Mouse (Mus musculus): ENCODE results near the gene Actr1a.

Gene Actr1a

DNA sequence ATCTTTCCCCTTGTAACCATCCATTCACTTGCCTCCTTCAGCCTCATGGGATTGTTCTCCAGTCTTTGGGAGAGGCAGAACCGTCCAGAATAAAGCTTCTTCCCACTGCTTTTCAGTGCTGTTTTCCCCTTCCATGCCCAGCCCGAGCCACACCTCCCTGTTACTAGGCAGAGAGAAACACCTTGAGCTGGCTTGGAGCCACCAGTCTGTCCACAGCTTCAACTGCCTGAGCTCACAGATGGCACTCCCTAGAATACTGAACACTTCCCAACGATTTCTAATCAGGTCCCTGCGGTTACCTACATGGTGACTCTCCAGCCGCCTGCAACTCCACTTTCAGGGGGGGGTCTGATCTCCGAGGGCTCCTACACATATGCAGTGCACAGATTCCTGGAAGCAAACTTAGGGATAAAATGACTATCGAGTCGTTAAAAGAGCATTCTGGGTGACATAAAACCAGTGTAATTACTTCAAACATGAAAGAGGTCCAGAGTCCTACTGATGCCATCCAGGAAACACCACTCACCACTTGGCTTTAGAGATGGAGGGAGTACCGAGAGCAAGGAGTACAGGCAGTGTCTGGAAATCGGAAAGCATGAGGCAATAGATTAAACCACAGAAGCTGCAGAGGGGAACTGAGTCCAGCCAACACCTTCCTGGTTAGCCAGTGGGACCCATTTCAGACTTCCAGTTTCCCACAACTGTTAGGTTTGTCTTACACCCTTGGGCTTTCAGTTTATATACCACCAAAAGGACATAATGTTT is 45.2 kb downstream of the Actr1a start, which contains the start of gene 2310034G01Rik:
TSS of gene 2310034G01Rik (minus strand) at position 135 of the 765 bp plus-strand sequence.
- no peak for DNase-seq (ENCODE audit: low read depth, low spot score)

DNA sequence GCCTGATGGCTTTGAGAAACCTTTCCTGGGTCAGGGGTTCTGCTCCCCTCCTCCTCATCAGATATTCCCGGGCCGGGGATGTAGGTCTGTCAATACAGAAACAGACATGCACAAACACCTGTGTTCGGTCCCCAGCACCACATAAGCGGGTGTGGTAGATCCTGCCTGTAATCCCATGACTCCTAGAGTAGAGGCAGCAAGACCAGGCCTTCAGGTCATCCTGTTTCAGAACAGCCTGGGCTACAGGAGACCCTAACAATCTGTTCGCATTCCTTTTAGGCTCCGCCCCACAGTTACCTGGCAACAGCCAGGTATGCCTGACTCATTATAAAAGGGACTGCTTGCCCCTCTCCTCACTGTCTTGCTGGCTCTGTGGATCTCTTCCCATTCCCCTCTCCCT is 46.0 kb downstream of the Actr1a start:
- no peak for DNase-seq (ENCODE audit: low read depth, low spot score)

DNA sequence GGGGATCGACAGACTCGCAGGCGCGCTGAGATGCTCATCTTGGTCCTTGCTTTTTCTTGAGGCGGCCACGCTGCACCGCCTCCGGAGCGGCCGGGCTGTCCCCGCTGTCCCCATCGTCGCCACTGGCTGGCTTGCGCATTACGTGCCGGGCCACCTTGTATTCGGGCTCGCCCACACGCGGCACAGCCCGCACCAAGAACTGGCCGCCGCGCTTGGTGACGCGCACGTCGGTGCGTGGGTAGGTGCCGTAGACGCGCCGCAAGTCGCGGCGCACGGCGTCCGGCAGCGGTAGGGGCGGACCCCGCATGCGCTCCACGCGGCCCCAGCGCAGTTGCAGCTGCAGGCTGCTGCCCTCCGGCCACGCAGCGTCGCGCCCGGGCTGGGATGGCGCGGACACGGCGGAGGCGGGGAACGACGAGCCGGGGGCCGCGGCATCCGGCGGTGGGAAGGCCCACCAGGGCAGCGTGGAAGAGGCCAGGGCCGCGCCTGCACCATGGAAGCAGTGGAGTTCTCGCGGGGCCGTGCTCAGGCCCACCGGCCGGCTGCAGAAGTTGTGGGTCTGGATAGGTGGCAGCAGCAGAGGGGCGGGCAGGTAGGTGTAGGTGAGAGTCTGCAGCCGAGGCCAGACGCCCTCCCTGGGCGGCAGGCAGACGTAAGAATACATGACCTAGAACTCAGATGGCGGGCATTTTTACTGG is 46.6 kb downstream of the Actr1a start:
- DNase-seq (ENCODE audit: low read depth, low spot score): peak; percentile 93

DNA sequence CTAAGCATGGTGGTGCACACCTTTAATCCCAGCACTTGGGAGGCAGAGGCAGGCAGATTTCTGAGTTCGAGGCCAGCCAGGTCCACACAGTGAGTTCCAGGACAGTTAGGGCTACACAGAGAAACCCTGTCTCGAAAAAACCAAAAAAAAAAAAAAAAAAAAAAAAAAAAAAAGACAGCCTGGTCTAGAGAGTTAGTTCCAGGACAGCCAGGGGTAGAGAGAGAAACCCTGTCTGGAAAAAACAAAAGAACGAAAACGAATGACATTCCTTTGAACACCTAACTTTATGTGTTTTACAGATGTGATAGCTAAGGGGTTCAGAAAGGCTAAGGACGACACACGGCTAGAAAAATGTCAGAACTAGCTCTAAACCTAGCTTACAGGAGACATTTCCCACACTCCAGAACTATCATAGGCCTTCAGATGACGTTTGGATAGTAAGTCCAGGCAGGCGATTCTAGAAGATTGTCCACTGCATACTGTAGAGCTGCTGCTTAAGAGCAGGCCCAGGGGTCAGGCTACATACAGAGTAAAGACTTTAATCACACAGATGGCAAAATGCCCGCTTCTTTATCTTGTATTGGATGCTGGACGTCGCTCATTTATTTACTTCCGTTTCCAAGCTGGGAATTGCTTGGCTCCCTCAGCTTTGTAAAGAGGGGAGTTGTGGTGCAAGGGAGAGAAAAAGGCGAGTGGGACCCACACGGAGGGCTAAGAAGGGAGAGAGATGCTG is 47.4 kb downstream of the Actr1a start:
- DNase-seq (ENCODE audit: low read depth, low spot score): no peak

DNA sequence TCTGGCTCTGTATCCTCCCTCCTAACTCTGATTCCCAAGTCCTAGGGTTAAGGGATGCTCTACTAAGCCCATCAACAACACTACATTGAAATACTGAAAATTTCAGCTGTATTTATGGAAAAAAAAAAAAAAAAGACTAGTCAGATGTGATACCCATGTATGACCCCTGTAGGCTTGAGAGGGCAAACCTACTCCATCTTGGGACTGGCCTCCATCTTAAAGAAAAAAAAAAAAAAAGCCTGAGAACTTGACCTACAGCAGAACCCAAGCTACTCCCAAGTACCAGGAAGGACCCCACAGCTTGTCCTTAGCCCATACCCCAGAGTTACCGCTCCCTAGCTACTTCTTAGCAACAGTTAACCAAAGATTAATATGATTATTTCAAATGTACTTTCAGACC is 48.4 kb downstream of the Actr1a start:
- no peak for DNase-seq (ENCODE audit: low read depth, low spot score)

DNA sequence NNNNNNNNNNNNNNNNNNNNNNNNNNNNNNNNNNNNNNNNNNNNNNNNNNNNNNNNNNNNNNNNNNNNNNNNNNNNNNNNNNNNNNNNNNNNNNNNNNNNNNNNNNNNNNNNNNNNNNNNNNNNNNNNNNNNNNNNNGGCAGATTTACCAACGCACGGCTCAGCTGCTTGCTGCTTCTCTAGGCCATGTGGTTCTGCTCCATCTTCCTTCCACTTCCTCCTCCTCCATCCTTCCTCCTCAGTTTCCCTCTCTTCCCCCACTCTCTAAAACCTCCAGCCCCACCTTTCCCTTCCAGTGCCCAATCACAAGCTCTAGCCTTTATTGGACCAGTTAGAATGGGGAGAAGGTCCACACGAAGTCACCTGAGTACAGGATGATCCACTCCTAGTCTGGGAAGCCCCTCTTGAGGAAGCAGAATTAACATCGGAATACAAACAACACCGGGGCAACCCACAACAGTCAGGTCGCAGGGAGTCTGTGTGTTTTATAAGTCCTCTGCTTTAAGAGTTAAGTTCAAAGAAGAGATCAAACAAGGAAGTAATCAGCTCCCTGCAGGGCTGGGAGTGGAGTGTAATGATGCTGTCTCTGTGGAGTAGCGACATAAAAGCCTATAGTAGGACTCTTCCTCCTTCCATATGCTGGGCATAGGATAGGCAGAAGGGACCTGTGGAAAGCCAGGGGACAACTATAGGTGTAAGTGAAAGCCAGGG is 50.7 kb downstream of the Actr1a start:
- no peak for DNase-seq (ENCODE audit: low read depth, low spot score)

DNA sequence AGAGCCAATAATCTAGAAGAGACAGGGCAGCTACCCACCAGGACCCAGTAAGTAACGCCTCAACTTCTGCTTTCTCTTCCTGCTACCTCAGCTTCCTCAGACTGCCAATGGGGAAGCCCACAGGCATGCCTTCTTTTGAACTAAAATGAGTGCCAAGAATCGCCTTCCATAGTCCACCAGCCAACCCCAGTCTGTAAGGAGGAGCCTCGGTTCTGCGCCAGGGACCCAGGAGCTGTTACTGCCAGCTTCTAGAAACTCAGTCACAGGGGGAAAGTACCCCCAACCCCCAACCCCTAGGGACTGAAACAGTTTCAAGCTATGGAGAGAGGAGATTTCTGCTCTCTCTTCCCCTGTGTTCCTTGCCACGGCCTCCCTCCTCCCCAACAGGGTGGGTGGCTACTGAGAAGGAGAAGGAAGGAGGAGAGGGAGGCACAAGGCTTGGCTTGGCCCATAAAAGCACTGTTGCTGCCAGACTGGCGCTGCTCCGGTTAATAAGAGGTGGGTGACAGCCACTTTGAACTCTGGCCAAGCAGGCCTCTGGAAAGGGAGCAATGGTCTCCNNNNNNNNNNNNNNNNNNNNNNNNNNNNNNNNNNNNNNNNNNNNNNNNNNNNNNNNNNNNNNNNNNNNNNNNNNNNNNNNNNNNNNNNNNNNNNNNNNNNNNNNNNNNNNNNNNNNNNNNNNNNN is 56.1 kb downstream of the Actr1a start:
- DNase-seq (ENCODE audit: low read depth, low spot score): no peak

DNA sequence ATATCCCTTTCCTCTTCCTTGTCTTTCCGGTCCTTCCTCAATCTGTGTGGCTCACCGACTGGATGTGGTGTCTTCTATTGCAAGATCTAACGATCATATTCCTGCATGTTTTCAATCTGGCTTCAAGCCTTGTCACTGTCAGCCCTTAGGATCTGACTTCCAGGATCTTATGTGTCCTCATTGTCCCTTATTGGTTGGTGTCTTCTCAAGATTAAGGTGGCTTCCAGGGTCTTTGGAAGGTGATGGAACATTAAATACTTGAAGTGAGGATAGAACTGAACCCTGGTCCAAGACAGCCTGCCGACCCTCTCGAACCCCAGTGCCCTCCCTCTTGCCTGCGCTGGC is 56.6 kb downstream of the Actr1a start:
- no peak for DNase-seq (ENCODE audit: low read depth, low spot score)

DNA sequence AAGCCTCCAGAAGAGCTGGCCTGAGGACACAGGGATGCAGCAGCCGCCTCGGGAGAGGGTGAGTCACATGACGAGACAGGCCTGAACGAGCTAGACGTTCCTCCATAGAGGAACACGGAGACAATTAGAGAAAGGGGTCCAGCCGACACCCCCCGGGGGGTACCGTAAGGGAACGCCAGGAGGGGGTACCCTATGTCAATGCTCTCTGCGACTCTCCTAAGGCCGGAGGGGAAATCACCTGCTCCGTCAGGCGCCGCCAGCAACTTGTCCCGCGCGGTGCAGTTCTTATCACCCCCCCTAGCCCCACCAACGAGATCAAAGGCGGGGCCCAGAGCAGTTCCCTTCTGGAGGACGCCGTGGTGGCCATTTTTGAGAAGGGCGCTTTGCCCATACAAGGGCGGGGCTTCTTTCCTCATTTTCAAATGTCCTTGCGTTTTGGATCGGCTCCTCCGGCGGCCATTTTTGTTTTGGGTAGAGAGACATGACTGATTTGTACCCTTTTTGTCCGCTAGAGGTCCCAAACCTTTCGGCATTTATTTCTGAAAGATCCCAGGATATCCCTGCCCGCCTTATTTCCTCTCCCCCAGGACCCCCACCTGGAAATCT is 57.1 kb downstream of the Actr1a start, which contains the start of gene Cuedc2:
TSS of gene Cuedc2 (minus strand) at position 372 of the 606 bp plus-strand sequence.
- DNase-seq (ENCODE audit: low read depth, low spot score): peak; percentile 97

DNA sequence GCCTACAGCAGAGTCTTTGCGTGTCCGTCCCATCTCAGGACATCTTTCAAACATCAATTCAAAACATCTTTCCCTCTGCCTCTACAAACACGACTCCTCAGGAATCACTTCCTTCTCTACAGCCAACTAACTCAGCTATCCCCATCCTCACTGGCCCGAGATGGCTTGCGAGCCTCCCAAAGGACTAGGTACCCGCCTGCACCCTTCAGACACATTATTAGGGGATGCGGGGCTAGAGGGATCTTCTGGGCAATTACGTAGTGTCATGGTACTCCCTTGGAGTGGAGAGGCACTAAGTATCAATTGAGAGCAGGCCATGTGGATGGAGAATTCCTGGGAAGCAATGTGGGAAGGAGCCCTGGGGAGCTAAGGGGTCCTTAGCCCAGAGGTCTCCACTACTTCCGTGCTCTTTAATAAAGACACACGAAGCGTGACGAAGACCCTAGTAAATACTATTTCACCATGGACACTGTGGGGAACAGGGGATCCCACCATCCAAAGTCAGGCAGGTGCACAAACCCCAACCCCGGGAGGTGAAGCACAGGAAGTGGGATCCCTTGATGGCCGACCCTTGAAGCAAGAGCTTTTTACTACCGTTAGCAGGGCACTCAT is 57.7 kb downstream of the Actr1a start:
- DNase-seq (ENCODE audit: low read depth, low spot score): no peak

DNA sequence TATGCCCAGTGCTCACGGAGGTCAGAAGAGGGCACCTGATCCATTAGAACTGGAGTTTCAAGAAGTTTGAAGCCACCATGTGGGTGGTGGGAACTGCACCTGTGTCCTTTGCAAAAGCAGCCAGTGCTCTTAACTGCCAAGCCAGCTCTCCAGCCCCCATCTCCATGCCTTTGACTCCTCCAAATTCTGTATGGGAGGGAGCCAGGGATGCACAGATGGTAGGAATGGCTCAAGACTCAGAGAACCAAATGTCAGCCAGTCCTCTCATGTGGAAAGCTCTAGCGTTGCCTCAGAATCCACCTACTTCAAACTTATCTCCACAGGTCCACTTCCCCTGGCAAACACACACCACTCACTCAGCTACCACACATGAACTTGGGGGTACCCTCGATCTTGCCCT is 61.6 kb downstream of the Actr1a start:
- DNase-seq (ENCODE audit: low read depth, low spot score): no peak

DNA sequence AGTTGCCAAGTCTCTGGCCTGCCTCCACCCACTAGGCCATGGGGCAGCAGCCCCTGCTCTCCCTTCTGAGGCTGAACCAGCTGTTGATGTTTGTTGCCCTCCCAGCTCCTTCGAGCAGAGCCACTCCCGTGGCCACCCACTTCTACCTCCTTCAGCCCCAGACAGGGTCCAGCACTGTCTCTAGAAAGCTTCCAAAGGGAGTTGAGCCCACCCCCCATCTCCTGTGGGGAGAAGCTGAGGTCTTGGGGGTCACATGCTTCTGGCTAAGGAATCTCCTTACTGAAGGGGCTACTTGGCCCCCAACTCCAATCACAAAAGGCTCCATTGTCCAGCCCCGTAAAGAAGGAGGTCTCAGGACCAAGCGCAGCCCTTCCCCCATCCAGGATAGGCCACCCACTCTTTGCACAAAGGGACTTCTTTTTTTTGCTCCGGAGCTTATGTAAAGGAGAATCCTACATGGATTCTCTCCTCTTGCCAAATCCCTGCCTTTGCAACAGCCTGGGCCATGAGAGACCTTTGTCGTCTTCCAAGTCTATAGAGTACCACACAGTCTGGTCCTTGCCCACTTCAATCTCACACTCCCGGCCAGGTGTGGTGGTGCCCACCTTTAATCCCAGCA is 62.7 kb downstream of the Actr1a start:
- no peak for DNase-seq (ENCODE audit: low read depth, low spot score)

DNA sequence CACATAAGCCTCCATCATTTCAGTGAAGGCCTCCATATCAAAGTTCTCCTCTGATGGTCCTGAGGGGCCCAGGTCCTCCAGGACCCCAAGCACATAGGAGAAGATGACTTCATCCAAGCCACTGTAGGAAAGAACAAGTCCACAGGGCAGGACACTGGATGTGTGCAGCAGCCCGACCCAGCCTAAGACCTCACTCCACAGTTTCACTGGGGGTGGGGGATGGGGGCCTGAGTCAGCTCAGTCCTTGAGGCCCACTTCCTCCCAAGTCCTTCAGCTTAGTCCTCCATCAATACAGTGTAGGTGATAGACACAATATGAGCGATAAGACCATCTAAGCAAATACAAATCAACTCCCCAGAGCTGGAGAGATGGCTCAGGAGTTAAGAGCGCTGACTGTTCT is 63.6 kb downstream of the Actr1a start:
- no peak for DNase-seq (ENCODE audit: low read depth, low spot score)

DNA sequence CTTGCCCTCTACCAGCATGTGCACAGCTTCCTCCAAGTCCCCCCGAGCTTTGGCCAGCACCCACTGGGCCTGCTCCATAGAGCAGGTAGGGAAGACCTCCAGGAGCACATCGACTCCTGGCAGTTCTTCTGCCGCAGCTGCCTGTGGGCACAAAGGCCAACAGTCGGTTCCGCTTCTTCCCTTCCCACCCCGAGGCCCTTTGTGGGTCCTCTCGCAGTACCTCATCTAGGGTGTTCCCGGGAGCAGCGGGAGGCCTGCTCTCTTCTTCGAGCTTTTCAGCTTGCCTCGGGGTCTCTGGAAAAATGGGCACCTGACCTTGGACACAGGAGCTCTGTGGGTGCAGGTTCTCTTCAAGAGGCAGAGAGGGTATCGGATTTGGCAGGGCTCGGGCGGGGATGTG is 64.2 kb downstream of the Actr1a start:
- no peak for DNase-seq (ENCODE audit: low read depth, low spot score)

DNA sequence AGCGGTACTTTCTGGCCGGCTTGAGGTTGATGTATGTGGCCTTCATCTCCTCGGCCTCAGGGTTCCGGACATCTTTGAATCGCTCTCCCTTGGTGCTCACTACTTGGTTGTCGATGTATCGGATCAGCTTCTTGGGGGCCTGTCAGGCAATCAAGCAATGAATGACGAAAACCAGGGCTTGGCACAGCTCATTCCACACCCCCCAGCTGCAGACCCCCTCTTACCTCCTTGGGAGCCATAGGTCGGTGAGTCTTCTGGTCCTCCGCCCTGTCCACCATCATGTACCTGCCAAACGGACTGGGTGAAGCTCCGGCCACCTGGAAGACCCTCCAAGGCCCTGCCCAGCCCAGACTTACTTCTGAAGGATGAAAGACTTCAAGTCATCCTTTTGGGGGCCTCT is 64.9 kb downstream of the Actr1a start:
- no peak for DNase-seq (ENCODE audit: low read depth, low spot score)

DNA sequence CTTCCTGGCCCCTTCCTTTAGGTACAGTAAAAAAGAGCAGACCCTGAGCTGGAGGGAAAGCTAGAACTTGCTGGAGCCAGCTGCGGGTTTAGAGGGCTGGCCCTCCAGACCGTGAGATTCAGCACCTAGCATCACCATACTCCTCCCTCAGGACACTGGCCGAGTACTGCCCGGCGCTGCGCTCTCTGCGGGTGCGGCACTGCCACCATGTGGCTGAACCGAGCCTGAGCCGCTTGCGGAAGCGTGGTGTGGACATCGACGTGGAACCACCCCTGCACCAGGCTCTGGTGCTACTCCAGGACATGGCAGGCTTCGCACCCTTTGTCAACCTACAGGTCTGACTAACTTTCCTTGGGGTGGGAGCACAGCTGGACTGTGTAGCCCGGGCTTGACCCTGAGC is 65.6 kb downstream of the Actr1a start:
- no peak for DNase-seq (ENCODE audit: low read depth, low spot score)

DNA sequence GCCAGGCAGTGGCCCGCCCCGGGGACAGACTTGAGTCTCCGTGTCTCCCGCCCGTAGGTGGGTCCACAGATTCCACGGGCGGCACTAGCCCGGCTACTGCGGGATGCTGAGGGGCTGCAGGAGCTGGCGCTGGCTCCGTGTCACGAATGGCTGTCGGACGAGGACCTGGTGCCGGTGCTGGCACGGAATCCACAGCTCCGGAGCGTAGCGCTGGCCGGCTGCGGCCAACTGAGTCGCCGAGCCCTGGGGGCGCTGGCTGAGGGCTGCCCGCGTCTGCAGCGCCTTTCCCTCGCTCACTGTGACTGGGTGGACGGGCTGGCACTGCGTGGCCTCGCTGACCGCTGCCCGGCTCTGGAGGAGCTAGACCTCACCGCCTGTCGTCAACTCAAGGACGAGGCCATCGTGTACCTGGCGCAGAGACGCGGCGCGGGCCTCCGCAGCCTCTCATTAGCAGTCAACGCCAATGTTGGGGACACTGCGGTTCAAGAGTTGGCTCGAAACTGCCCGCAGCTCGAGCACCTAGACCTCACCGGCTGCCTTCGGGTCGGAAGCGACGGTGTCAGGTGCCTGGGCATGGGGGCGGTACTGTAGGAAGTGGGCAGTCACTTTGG is 66.4 kb downstream of the Actr1a start:
- no peak for DNase-seq (ENCODE audit: low read depth, low spot score)

DNA sequence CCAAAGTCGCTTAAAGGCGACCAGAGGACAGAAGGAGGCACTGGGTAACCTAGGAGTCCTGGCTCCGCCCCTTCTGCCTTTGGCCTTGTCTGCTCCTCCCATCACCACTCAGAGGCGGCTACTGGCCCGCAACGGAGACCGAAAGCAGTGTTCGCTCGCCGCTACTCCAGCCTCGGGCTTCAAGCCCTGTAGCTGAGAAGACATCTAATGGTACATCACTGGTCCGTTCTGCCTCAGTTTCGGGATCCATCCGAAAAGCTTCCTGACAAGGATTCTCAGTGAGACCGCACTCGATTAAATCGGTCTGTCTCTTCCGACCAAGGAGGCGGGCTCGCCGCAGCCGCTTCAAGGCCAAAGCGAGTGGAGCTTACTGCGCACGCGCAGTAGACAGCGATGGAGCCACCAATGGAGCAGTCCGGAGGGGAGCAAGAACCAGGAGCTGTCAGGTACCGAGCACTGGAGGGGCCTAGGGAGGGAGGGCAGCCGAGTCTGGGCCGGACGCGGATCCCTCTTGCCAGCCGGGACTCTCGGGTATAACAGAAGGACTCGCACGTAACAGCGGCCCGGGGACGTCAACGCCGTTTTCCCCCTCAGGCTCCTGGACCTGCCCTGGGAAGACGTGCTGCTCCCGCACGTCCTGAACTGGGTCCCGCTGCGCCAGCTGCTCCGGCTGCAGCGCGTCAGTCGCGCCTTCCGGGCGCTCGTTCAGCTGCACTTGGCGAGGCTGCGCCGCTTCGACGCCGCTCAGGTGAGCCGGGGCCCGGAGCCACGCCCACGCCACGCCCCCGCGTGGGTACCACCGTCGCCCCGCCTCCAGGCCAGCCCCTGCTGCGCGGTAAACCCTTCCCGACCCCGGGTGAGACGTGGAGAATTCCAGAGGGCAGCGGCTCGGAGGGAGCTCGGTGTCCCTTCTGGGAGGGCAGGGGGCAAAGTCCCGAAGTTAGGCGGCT is 67.2 kb downstream of the Actr1a start, which contains the start of gene Fbxl15:
TSS of gene Fbxl15 (plus strand) at position 104 of the 950 bp plus-strand sequence.
- DNase-seq (ENCODE audit: low read depth, low spot score): peak; percentile 95
